In genomic region chr11:81152021-81152385, GRCm38 (mm10) we compare ENCODE assay signal across 9 mouse cellular contexts.
DNase-seq lines count a peak whose midpoint lies in the region; ATAC-seq and TF ChIP-seq lines count a peak whose summit lies in the region.
"Had no signal": no experiment of that assay in that cellular context is flagged by ENCODE, and none has a peak within 500 bp of the region (broad histone marks: within the 10 kb centered on the region; RNA-seq: fewer than 3 reads in every experiment).

No protein-coding gene starts in this region.

- under 1% methylated on average over 42 of the region's 42 CpGs for WGBS in lung, embryonic 14.5 days
- WGBS in forebrain, embryonic 14.5 days: under 1% methylated on average over 24 of the region's 42 CpGs
- 0% methylated on average over 30 of the region's 42 CpGs for WGBS in hindbrain, embryonic 15.5 days
- under 1% methylated on average over 41 of the region's 42 CpGs for WGBS in limb, embryonic 10.5 days
- under 1% methylated on average over 33 of the region's 42 CpGs for WGBS in neural tube, embryonic 13.5 days

- H3K4me3 ChIP-seq in lung, embryonic 14.5 days (ENCODE audit: low read depth, low read length): peak overlapping the region; percentile 49
- H3K4me3 ChIP-seq in forebrain, embryonic 14.5 days (ENCODE audit: low read depth, low read length): peak overlapping the region; percentile 53
- H3K4me3 ChIP-seq in hindbrain, embryonic 15.5 days: peak overlapping the region; percentile 48
- peak overlapping the region; percentile 71 for H3K4me3 ChIP-seq in limb, embryonic 10.5 days
- H3K4me3 ChIP-seq in neural tube, embryonic 13.5 days: peak overlapping the region; percentile 64

- H3K27me3 ChIP-seq in lung, embryonic 14.5 days (ENCODE audit: insufficient read depth, low read length): peaks cover 71% of the 10 kb centered on the region
- H3K27me3 ChIP-seq in forebrain, embryonic 14.5 days (replicated peaks; ENCODE audit: control insufficient read depth, insufficient read depth, low read length): peaks cover 9% of the 10 kb centered on the region
- peaks cover 2% of the 10 kb centered on the region; the same call in 1 of the 2 replicates for H3K27me3 ChIP-seq in hindbrain, embryonic 15.5 days
- H3K27me3 ChIP-seq in limb, embryonic 10.5 days (ENCODE audit: low read depth, poor library complexity, severe bottlenecking): peaks cover 84% of the 10 kb centered on the region
- peaks cover 57% of the 10 kb centered on the region for H3K27me3 ChIP-seq in neural tube, embryonic 13.5 days

- peak overlapping the region; percentile 94 for H3K4me2 ChIP-seq in lung, embryonic 14.5 days
- peak overlapping the region; percentile 97 for H3K4me2 ChIP-seq in forebrain, embryonic 14.5 days (ENCODE audit: low read length)
- peak overlapping the region; percentile 83 for H3K4me2 ChIP-seq in hindbrain, embryonic 15.5 days
- H3K4me2 ChIP-seq in neural tube, embryonic 13.5 days: peak overlapping the region; percentile 96

- H3K27ac ChIP-seq in lung, embryonic 14.5 days (ENCODE audit: low read depth): no peak overlapping the region
- H3K27ac ChIP-seq in forebrain, embryonic 14.5 days (ENCODE audit: low read depth, low read length): peak overlapping the region; percentile 27; the same call in 1 of the 2 replicates
- peak overlapping the region; percentile 77 for H3K27ac ChIP-seq in hindbrain, embryonic 15.5 days (replicated peaks)
- H3K27ac ChIP-seq in limb, embryonic 10.5 days: peak overlapping the region; percentile 80
- H3K27ac ChIP-seq in neural tube, embryonic 13.5 days (replicated peaks): peak overlapping the region; percentile 88

- peak; percentile 64 for DNase-seq in lung, embryonic 14.5 days
- no peak for DNase-seq in lung, postnatal 25 days (ENCODE audit: low spot score)
- peak; percentile 33 for DNase-seq in cerebellum, adult 11-12 months
- DNase-seq in forebrain, embryonic 14.5 days (ENCODE audit: low spot score): peak; percentile 71
- DNase-seq in limb, embryonic 10.5 days (ENCODE audit: low spot score): peak; percentile 77

- H3K9me3 ChIP-seq in lung, embryonic 14.5 days (ENCODE audit: low read depth, low read length): no peaks in the 10 kb centered on the region
- no peaks in the 10 kb centered on the region for H3K9me3 ChIP-seq in forebrain, embryonic 14.5 days (replicated peaks; ENCODE audit: control insufficient read depth, low read length)
- no peaks in the 10 kb centered on the region for H3K9me3 ChIP-seq in hindbrain, embryonic 15.5 days
- H3K9me3 ChIP-seq in limb, embryonic 10.5 days (replicated peaks): no peaks in the 10 kb centered on the region
- no peaks in the 10 kb centered on the region for H3K9me3 ChIP-seq in neural tube, embryonic 13.5 days

- ATAC-seq in lung, embryonic 14.5 days (ENCODE audit: insufficient read depth): peak; percentile 53
- ATAC-seq in forebrain, embryonic 14.5 days: peak; percentile 66
- ATAC-seq in hindbrain, embryonic 15.5 days (ENCODE audit: low FRiP score, low read depth): peak; percentile 45
- peak; percentile 34 for ATAC-seq in neural tube, embryonic 13.5 days (ENCODE audit: low read depth)
- no peak for ATAC-seq in megakaryocyte-erythroid progenitor cell, adult 5-6 weeks (replicated peaks; ENCODE audit: low FRiP score, low TSS enrichment, poor library complexity, severe bottlenecking)
- ATAC-seq: Patski had no signal

- TF ChIP-seq CTCF in lung, embryonic 14.5 days (IDR thresholded peaks at IDR 0.05; ENCODE audit: low read depth): peak; percentile 42

- H3K4me1 ChIP-seq in lung, embryonic 14.5 days (ENCODE audit: insufficient read depth): 0 out of 2 replicates have a peak, but pooled peaks cover 3% of the 10 kb centered on the region
- peaks cover 7% of the 10 kb centered on the region; the same call in 1 of the 2 replicates for H3K4me1 ChIP-seq in forebrain, embryonic 14.5 days (ENCODE audit: control insufficient read depth, insufficient read depth, low read length)
- H3K4me1 ChIP-seq in hindbrain, embryonic 15.5 days (replicated peaks): peaks cover 43% of the 10 kb centered on the region
- H3K4me1 ChIP-seq in limb, embryonic 10.5 days: peaks cover 41% of the 10 kb centered on the region
- H3K4me1 ChIP-seq in neural tube, embryonic 13.5 days (replicated peaks): peaks cover 37% of the 10 kb centered on the region

- H3K36me3 ChIP-seq in lung, embryonic 14.5 days (ENCODE audit: insufficient read depth): no peaks in the 10 kb centered on the region
- H3K36me3 ChIP-seq in forebrain, embryonic 14.5 days (ENCODE audit: control insufficient read depth, insufficient read depth, low read length): no peaks in the 10 kb centered on the region
- H3K36me3 ChIP-seq in hindbrain, embryonic 15.5 days: no peaks in the 10 kb centered on the region
- no peaks in the 10 kb centered on the region for H3K36me3 ChIP-seq in limb, embryonic 10.5 days
- no peaks in the 10 kb centered on the region for H3K36me3 ChIP-seq in neural tube, embryonic 13.5 days

- peak overlapping the region; percentile 40 for H3K9ac ChIP-seq in lung, embryonic 14.5 days
- peak overlapping the region; percentile 68 for H3K9ac ChIP-seq in forebrain, embryonic 14.5 days (ENCODE audit: low read length)
- peak overlapping the region; percentile 66 for H3K9ac ChIP-seq in hindbrain, embryonic 15.5 days
- H3K9ac ChIP-seq in neural tube, embryonic 13.5 days: peak overlapping the region; percentile 83
